Mouse (Mus musculus): ENCODE data around the gene Mymx. TPM values are rescaled to one million over a fixed set of nuclear protein-coding genes. Genes with fewer than 3 reads are reported as not detected.

Mymx gene
- polyA plus RNA-seq, 1 experiment from 2014 or later = 6.8 TPM

- peak within 1 kb of the TSS; percentile 89 for H3K9ac ChIP-seq
- no peaks in the 10 kb centered on the region for H3K27me3 ChIP-seq (replicated peaks)
- peak; percentile 88 for ATAC-seq (ENCODE audit: low FRiP score, low read depth)
- H3K4me3 ChIP-seq = peak within 1 kb of the TSS; percentile 79
- 1% methylated on average over 59 of the region's 61 CpGs for WGBS
- H3K9me3 ChIP-seq = no peaks in the 10 kb centered on the region
- peak within 1 kb of the TSS; percentile 95 for H3K4me2 ChIP-seq (replicated peaks)
- H3K4me1 ChIP-seq = peaks cover 29% of the 10 kb centered on the region
- peaks cover 34% of the 10 kb centered on the region for H3K36me3 ChIP-seq
- H3K27ac ChIP-seq = peak within 1 kb of the TSS; percentile 76
Measured at GRCm38 (mm10) chr17:45563655-45564530, 38.0 kb downstream of the Mymx start, which contains the start of gene Slc35b2. Slc35b2 (plus strand) TSS chr17:45563874.

- peaks cover 27% of the 10 kb centered on the region for H3K36me3 ChIP-seq
- no peak for ATAC-seq (ENCODE audit: low FRiP score, low read depth)
- WGBS = 81% methylated on average over 12 of the region's 12 CpGs
- H3K4me1 ChIP-seq = peaks cover 25% of the 10 kb centered on the region
- no peaks in the 10 kb centered on the region for H3K27me3 ChIP-seq (replicated peaks)
- H3K4me3 ChIP-seq = no peak overlapping the region
- H3K27ac ChIP-seq = no peak overlapping the region
- no peaks in the 10 kb centered on the region for H3K9me3 ChIP-seq
- H3K4me2 ChIP-seq (replicated peaks) = peak overlapping the region; percentile 95; the same call in 1 of the 2 replicates
- no peak overlapping the region for H3K9ac ChIP-seq
Measured at GRCm38 (mm10) chr17:45563216-45563615, 38.7 kb downstream of the Mymx start.

- H3K4me1 ChIP-seq = peaks cover 26% of the 10 kb centered on the region
- no peaks in the 10 kb centered on the region for H3K36me3 ChIP-seq
- H3K27me3 ChIP-seq (replicated peaks) = peaks cover 12% of the 10 kb centered on the region
- no peak overlapping the region for H3K27ac ChIP-seq
- no peak for ATAC-seq (ENCODE audit: low FRiP score, low read depth)
- H3K9ac ChIP-seq = no peak overlapping the region
- no peak overlapping the region for H3K4me3 ChIP-seq
- 88% methylated on average over 15 of the region's 15 CpGs for WGBS
- no peaks in the 10 kb centered on the region for H3K9me3 ChIP-seq
- no peak overlapping the region for H3K4me2 ChIP-seq (replicated peaks)
Measured at GRCm38 (mm10) chr17:45559732-45560525, 42.0 kb downstream of the Mymx start.

GRCm38 (mm10) chr17:45557998-45558862 lies 43.7 kb downstream of the Mymx start:
- Histone ChIP-seq H3K9ac (no peak overlapping the region), H3K4me3 (no peak overlapping the region)

GRCm38 (mm10) chr17:45557246-45557824 lies 44.6 kb downstream of the Mymx start:
- 0 out of 2 replicates have a peak overlapping the region, but pooled peaks have one; percentile 21 for H3K9ac ChIP-seq

More at GRCm38 (mm10) chr17:45557998-45558862, 43.7 kb downstream of the Mymx start:
- Histone ChIP-seq H3K9me3 (no peaks in the 10 kb centered on the region), H3K4me1 (peaks cover 17% of the 10 kb centered on the region), H3K27ac (no peak overlapping the region), H3K36me3 (no peaks in the 10 kb centered on the region), H3K27me3 (replicated peaks) (peaks cover 12% of the 10 kb centered on the region), H3K4me2 (replicated peaks) (no peak overlapping the region; the same call in 1 of the 2 replicates)
- ATAC-seq (ENCODE audit: low FRiP score, low read depth) = no peak
- WGBS = 77% methylated on average over 16 of the region's 16 CpGs

GRCm38 (mm10) chr17:45556514-45557245 lies 45.2 kb downstream of the Mymx start:
- Histone ChIP-seq H3K4me2 (replicated peaks) (peak overlapping the region; percentile 96), H3K27me3 (replicated peaks) (peaks cover 12% of the 10 kb centered on the region), H3K4me1 (peaks cover 20% of the 10 kb centered on the region), H3K4me3 (peak overlapping the region; percentile 55), H3K9me3 (no peaks in the 10 kb centered on the region), H3K9ac (peak overlapping the region; percentile 61; the same call in 1 of the 2 replicates), H3K36me3 (no peaks in the 10 kb centered on the region), H3K27ac (no peak overlapping the region)
- 63% methylated on average over 3 of the region's 3 CpGs for WGBS
- no peak for ATAC-seq (ENCODE audit: low FRiP score, low read depth)

More at GRCm38 (mm10) chr17:45557246-45557824, 44.6 kb downstream of the Mymx start:
- ATAC-seq (ENCODE audit: low FRiP score, low read depth) = no peak
- peak overlapping the region; percentile 96; the same call in 1 of the 2 replicates for H3K4me2 ChIP-seq (replicated peaks)
- H3K27ac ChIP-seq = no peak overlapping the region
- no peaks in the 10 kb centered on the region for H3K36me3 ChIP-seq
- 73% methylated on average over 7 of the region's 7 CpGs for WGBS
- H3K27me3 ChIP-seq (replicated peaks) = peaks cover 12% of the 10 kb centered on the region
- H3K9me3 ChIP-seq = no peaks in the 10 kb centered on the region
- H3K4me3 ChIP-seq = no peak overlapping the region
- H3K4me1 ChIP-seq = peaks cover 17% of the 10 kb centered on the region

GRCm38 (mm10) chr17:45556107-45556489 lies 45.8 kb downstream of the Mymx start:
- peak overlapping the region; percentile 61 for H3K9ac ChIP-seq
- H3K9me3 ChIP-seq = no peaks in the 10 kb centered on the region
- H3K27me3 ChIP-seq (replicated peaks) = peaks cover 12% of the 10 kb centered on the region
- no peak for ATAC-seq (ENCODE audit: low FRiP score, low read depth)
- WGBS = 4% methylated on average over 14 of the region's 14 CpGs
- H3K4me1 ChIP-seq = peaks cover 24% of the 10 kb centered on the region
- no peaks in the 10 kb centered on the region for H3K36me3 ChIP-seq
- peak overlapping the region; percentile 96 for H3K4me2 ChIP-seq (replicated peaks)
- H3K4me3 ChIP-seq = peak overlapping the region; percentile 55
- no peak overlapping the region for H3K27ac ChIP-seq

GRCm38 (mm10) chr17:45555452-45556106 lies 46.3 kb downstream of the Mymx start, which contains the start of gene Nfkbie:
Nfkbie (plus strand) TSS chr17:45555703.
- H3K4me3 ChIP-seq = peak within 1 kb of the TSS; percentile 55
- H3K27ac ChIP-seq = no peak within 1 kb of the TSS
- H3K36me3 ChIP-seq = no peaks in the 10 kb centered on the region
- H3K27me3 ChIP-seq (replicated peaks) = peaks cover 12% of the 10 kb centered on the region
- no peaks in the 10 kb centered on the region for H3K9me3 ChIP-seq
- ATAC-seq (ENCODE audit: low FRiP score, low read depth) = peak; percentile 72
- H3K4me1 ChIP-seq = peaks cover 26% of the 10 kb centered on the region
- H3K4me2 ChIP-seq (replicated peaks) = peak within 1 kb of the TSS; percentile 96
- H3K9ac ChIP-seq = peak within 1 kb of the TSS; percentile 61
- WGBS = under 1% methylated on average over 45 of the region's 45 CpGs

GRCm38 (mm10) chr17:45554420-45554819 lies 47.5 kb downstream of the Mymx start:
- no peak for ATAC-seq (ENCODE audit: low FRiP score, low read depth)
- no peak overlapping the region for H3K4me3 ChIP-seq
- H3K36me3 ChIP-seq = no peaks in the 10 kb centered on the region
- no peaks in the 10 kb centered on the region for H3K9me3 ChIP-seq
- no peak overlapping the region for H3K27ac ChIP-seq
- no peak overlapping the region for H3K4me2 ChIP-seq (replicated peaks)
- H3K27me3 ChIP-seq (replicated peaks) = peaks cover 12% of the 10 kb centered on the region
- 57% methylated on average over 1 of the region's 1 CpGs for WGBS
- H3K4me1 ChIP-seq = peaks cover 36% of the 10 kb centered on the region
- no peak overlapping the region for H3K9ac ChIP-seq

GRCm38 (mm10) chr17:45553065-45553464 lies 48.8 kb downstream of the Mymx start:
- Histone ChIP-seq H3K27me3 (replicated peaks) (peaks cover 12% of the 10 kb centered on the region), H3K4me2 (replicated peaks) (no peak overlapping the region), H3K4me3 (no peak overlapping the region), H3K27ac (no peak overlapping the region), H3K4me1 (peaks cover 41% of the 10 kb centered on the region), H3K9ac (no peak overlapping the region), H3K36me3 (no peaks in the 10 kb centered on the region), H3K9me3 (no peaks in the 10 kb centered on the region)
- no peak for ATAC-seq (ENCODE audit: low FRiP score, low read depth)
- 81% methylated on average over 3 of the region's 3 CpGs for WGBS
